Mouse (Mus musculus) bone marrow, adult 2 months (tissue): ENCODE results near the gene Samd4.

Experiments
- CTCF ChIP-seq: fragments of 200-500 bp; IDR thresholded peaks from 2 replicates; pipeline ENCODE4 v1.5.1; 2011; ENCODE audit warnings: low read length, control low read depth; ENCODE audit not compliant: control insufficient read depth, insufficient read depth
- POLR2A ChIP-seq: fragments of 200-500 bp; IDR thresholded peaks from 2 replicates; pipeline ENCODE4 v1.6.1; 2011; ENCODE audit warnings: low read depth, mild to moderate bottlenecking, control low read depth, low read length, borderline replicate concordance; ENCODE audit not compliant: control insufficient read depth

- no peak for TF ChIP-seq POLR2A
- TF ChIP-seq CTCF: no peak
Observed at GRCm38 (mm10) chr14:46920496-46920895, 37.8 kb downstream of the Samd4 start.
